Mouse (Mus musculus): ENCODE results near the gene Slc36a2.

Gene Slc36a2

DNA sequence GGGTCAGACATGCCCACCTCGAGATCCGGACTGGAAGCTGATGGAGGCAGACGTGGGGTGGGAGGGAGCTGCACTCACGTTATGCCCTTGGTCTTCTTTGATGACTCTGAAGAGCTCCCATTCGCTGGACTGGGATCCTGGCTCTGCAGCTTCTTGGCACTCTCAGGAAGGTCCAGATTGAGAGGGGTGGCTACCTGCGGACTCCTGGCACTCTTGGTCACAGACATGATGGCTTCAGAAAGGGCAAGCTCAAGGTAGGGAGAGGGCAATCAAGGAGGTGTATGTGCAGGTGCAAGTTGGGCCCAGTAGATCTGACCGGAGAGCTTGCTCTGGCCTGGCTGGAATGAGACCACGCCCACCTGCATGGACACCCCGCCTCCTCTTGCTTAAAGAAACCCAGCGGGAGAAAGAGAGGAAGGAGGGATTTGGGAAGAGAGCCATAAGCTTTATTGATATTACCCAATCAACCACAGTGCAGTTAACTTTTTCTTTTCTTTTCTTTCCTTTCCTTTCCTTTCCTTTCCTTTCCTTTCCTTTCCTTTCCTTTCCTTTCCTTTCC lies at the start of gene Slc36a2:
Gene Slc36a2 (minus strand): TSS at position 345 of the 559 bp plus-strand sequence.
- DNase-seq = peak; percentile 77

DNA sequence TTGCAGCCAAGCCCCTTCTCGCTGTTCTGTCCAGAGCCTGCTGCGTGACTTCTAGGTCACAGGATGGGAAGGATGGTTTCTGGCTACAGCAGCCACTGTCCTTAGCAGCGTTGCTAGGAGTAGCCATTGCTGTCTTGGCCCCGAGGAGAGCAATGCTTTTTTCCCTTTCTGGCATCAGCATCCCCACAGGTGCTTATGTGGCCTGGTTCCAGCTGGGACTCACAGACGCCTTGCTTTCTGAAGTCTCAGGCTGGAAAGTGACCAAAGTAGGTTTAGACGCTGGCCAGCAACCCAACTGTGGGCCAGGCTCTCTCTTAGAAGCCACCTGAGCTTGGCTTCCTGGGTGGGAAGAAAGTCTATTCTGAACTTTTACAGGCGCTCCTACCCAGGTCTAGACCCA lies 49.4 kb upstream of the Slc36a2 start:
- peak; percentile 74 for DNase-seq

DNA sequence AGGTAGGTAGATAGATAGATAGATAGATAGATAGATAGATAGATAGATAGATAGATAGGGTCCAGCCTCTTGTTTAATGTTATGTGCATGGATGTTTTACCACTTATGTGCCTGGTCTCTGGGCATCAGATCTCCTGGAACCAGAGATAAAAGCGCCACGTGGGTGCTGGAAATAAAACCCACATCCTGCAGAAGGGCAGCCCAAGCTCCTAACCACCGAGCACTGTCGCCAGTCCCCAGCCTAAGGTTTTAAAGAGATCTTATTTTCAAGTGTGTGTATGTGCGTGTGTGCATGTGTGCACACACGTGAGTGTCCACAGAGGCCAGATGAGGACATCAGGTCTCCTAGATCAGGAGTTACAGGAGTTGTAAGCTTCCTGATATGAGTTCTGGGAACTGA lies 46.2 kb upstream of the Slc36a2 start:
- no peak for DNase-seq

DNA sequence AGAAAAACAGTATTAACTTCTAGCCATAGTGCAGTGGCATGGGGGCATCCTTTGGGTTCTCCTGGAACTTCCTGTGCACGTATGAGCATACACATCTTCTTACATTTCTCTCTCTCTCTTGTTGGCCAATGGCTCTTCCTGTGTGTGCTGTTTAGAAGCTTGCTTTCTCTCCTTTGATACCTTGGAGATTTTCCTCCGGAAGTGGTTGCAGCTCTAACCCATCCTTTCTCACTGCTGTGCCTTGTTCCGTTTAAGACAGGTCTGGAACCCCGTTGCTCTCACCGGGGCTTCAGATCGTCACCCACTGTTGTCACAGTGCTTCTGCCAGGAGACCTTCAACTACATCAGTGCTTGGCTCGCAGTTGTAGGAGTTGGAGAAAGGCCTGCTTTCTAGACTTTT lies 36.4 kb upstream of the Slc36a2 start:
- no peak for DNase-seq

DNA sequence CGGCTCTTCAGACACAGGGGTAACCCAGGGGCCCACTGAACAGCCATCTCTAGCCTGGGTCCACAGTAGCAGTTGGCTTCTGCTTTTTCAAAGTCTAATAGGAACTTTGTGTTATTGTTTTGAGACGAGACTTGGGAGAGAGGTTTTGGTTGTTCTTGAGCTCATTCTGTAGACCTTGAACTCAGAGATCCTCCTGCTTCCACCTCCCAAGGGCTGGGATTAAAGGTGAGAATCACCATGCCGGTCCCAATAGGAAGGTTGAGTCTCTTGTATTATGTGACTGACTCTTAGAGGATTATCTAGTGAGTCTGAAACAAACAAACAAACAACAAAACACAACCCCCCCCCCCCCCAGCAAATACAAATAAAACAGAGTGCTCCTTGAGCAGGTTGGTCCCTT lies 33.6 kb upstream of the Slc36a2 start:
- DNase-seq = no peak

DNA sequence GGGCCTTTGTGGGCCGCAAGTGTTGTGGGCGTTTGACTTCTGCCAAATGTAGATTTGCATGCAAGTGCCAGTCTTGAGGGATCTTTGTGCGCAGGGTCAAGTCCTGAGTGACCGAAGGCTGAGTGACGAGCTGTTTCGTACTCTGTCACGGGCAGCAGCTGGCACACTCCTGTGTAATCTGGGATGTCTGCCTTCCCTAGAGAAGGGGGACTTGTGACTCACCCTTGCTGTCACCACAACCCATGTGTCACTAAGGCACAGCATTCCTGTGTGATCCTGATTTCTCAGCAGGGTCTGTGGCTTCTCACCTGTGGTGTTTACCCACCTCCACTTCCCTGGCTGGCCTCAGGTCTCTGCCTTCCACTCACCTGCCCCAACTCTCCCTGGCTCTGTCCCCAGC lies 33.0 kb upstream of the Slc36a2 start:
- DNase-seq = no peak

DNA sequence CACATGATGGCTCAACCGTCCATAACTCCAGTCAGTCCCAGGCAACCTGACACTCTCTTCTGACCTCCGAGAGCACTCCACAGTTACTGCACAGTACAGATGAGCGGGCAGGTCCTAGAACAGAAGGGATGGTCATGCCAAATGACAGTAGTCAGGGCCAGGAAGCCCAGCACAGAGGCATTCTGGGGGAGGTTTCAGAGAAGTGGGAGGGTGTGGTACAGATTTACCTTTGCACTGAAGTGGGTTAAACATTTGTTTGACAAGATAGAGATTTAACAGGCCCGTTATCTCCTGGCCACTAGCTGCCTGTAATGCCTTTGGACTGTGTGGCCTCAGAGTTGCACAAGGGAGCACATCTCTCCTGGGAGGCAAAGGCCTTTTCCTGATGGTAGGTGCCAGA lies 32.5 kb upstream of the Slc36a2 start:
- no peak for DNase-seq

DNA sequence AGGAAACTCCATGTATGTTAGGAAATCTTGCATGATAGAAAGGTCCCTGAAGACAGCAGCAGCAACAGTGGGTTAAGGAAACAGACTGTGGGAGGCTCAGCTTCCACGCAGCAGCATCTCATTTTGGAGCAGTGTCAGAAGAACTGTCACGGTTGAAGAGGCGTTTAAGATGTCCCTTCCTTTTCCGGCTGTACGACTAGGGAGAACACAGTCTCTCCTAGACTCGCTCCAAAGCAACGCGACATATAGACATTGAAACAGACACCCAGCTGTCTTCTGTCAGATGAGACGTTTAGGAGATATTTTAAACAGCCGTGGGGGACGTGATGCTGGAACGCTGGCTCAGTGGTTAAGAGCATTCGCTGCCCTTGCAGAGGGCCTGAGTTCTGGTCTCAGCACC lies 32.0 kb upstream of the Slc36a2 start:
- no peak for DNase-seq

DNA sequence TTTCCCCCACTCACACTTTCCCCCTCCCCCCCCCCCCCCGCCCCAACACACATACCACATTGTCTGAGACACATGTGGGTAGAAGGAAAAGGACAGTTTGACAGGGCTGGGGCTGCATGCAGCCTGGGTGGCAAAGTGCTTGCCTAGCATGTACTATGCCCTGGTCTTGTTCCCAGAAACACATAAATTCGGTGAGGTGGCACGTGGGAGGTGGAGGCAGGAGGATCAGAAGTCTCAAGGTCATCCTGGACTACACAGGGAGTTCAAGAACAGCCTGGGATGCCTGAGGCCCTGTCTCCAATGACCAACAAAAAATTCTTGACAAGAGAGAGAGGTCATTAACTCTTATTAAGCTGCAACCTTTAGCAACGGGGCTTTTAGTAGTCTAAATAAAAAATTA lies 31.2 kb upstream of the Slc36a2 start:
- DNase-seq = no peak

DNA sequence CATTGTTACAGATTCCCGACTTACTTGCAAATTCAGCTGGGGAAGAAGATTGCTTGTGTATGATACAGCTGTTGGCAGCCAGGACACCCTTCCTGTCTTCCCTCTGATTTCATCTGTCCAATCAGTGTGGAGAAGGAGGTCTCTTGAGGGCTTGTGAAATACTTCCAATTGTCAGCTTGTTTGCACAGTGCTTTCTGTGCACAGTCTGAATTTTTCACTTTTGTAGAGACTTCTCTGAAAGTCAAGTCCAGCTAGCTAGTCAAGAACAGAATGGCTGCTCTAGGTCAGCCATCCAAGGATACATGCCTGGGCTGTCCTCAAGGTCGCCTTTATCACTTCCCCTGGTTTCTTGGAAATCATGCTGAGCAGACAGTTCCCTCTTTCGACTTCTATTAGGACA lies 30.1 kb upstream of the Slc36a2 start:
- DNase-seq = no peak

DNA sequence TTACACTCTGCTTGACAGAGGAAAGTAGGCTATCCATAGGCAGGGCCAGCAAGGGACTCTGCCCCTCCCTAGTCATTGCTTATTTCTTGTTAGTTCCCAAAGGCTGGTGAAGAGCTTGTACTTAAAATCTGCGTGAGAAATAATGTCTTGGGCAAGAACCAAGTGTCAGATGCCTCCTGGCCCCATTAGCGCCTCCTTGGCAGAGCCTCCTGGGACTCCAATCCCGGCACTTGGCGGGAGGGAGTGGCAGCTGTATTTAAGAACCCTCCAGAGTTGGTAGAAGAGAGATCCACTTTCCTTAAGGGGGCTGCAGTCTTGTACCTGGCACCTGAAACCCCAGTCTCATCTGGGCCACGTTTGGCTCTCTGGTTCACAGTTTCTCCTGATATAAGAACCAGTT lies 29.3 kb upstream of the Slc36a2 start:
- no peak for DNase-seq

DNA sequence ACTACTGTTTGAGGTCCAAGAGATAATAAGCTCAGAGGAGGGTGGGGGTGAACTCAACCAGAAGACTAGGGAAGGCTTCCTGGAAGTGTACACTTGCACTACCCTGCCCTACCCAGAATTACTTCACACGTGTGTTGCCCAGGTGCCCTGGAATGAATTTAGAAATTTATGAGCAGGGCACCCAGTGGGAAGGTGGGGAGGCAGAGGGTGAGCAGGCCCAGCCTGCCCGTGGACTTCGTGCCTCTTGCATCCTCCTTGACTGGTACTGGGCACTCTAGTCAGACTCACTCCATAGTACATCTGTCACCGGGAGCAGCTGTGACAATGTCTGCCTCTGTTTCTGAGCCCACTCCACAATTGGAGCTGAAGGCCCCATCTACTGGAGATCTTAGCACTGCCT lies 28.6 kb upstream of the Slc36a2 start:
- no peak for DNase-seq

DNA sequence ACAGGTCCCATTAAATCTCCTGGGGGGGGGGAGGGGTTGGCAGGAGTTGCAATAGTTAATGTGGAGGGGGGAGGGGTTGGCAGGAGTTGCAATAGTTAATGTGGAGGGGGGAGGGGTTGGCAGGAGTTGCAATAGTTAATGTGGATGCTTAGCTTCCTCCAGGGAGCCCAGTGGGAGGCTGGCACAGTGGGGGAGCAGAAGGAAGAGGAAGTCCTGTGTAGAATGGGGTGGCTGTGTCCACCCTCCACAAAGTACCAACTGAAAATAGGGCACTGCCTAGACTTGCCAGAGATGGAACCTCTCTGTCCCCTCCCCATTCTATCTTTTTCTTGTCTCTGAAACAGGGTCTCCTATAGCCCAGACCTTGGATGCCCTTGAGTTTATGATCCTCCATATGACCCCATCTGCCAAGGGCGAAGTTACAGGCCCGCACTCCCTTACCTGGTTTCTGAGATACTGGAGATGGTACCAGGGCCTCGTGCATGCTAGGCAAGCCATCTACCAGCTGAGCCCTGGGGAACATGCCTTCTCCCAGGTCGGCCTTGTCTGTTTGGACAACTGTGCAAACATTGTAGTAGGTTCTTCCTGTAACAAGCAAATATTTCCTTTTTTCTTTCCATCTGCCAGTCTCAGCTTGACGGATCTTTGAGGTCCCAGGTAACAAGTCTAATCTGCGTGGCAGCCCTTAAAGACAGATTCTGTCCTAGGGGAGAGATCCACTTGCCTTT lies 24.9 kb upstream of the Slc36a2 start:
- DNase-seq = no peak

DNA sequence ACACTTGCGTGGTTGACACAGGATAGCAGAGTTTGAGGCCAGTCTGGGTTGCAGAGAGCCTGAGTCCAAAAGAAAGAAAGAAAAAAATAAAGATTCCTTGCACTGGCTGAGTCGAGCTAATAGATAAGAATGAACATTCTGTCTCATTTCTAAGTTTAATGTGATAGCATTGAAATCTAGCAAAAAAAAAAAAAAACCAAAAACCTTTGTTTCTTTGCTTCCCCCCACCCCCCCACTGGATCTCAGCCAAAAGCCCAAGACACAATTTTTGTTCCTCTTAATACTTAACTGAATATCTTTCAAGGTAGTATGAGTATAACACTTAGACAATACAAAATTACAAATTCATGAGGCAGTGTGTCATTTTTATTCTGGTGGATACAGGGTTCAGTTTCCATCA lies 24.2 kb upstream of the Slc36a2 start:
- no peak for DNase-seq

DNA sequence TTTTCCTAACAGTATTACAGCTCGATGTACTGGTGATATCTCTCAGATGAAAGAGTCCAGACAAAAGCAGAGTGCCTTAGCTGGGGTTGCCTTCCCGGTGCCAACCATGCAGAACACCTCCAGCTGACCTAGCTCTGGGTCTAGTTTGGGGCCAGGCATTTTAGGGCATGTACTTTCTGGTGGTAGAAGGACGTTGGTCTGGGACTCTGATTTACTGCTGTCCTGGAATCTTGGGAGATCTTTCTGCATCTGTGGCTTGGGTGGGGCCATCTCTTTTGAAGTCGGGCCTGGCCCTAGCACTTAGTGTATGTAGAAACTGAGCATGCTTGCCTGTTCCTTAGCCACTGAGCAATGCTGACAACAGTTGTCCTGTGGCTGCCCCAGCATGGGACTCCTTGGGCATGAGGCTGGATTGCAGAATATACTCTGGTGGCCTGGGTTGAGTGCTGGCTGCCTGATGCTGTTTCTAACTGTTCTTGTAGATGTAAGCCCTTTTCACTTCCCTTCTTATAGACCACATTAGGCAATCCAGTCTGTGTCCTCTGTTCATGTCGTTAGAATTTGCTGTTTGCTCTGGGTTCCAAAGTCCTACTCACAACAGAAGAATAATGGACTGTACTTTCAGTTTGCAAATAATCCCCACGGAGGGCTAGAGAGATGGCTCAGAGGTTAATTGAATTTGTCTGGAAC lies 23.3 kb upstream of the Slc36a2 start:
- DNase-seq = no peak

DNA sequence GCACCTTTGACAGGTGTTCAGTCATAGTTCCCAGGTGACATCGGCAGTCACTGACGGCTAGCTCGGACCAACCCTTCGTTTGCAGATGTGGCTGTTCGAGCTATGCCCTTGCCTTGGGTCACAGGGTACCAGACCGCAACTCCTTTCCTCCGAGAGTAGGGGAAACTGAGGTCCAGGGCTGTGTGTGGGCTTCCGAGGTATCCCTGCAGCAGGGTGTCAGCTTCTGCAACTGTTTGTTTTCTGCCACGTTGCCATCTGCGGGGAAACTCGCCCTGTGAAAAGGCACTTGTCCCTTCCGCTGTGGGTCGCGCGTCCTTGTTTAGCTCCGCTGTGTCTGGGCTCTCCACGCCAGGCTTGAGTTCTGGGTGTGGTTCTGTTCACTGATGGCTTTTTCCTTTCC lies 19.7 kb upstream of the Slc36a2 start:
- peak; percentile 30 for DNase-seq

DNA sequence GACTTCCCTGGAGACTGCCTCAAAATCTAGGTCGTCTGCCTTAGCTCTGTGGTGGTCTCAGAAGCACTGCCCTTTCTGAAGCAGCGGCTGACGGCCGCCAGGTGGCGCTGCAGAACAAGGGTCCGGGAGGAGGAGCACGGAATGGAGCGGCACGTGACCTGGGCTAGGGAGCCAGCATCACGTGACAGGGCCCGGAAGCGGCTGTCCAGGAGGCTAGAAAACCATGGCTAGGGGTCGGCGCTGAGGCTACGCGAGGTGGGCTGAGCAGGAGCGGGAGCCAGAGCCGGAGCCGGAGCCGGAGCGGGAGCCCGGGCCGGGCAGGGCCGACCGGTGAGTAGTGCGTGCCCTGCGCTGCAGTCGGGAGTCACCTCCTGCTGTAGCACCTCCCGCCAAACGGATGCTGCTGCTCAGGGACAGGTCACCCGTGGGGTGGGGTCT lies 19.3 kb upstream of the Slc36a2 start, which contains the start of gene Slc36a1:
Gene Slc36a1 (plus strand): TSS at position 192 of the 438 bp plus-strand sequence.
- DNase-seq = peak; percentile 94

DNA sequence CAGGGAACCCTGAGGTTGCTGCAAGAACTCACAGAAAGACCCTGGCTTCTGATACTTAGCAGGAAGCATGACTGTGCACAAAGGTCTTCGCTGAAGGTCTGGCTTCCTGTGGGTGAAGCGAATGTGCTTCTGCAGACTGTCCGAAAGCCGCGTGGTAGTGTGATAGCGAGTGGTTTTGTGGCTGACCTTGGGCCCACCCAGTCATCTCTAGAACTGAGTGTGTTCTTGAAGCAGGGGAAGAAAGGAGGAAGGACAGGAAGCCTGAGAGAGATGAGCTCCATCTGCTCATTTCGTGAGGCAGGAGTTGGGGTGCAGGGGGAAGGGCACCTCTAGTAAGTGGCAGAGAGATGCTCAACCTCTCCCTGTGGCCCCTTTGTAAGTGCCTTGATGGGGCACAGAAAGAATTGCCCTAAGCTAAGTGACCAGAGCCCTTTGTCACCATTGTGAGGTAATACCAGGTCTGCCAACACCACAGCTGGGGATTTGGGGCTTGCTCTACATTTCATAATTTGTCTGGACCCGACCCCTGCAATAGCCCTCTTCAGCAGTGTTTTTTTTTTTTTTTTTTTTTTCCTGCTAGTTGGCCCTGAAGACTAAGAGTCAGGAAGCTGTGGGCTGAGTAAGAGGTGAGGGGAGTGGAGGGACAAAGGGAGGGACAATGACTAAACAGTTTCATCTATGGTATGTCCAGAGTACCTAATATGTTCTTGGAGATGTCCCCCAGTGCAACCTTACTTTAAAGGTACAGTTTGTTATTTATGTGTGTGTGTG lies 13.0 kb upstream of the Slc36a2 start:
- no peak for DNase-seq

DNA sequence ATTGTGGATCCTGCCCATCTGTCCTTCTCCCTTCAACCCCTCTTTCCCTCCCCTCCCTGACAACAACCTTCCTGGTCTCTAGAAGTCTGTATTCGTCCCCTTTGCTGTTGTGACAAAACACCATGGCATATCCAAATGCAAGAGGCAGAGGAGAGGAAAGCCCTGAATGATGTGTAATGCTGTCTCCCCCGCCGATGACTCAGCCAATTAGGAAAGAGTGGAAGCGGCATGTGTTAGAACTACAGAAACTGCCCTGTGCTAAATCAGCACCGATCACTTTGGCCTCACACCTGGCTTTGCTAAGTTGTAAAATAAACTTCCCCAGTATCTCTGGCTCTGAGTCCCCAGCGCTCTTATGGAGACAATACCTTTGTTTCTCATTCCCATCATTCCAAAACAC lies 12.2 kb upstream of the Slc36a2 start:
- DNase-seq = no peak

DNA sequence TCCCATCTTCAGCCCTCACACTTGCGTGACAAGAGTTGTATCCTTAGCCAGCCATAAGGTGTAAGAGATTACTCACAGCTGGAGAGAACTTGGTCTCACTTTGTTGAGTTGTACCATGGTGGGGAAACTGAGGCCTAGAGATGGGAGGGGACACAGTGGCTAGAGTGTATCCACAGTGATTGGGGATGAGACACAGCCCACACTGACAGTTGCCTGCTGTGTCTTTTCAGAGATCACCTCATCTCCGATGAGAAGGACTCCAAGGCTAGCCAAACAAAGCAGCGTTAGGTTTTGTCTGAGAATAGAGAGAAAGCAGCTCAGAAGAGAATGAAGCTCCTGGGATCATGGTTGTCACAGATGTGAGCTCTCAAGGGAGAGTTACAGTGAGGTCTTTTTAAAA lies 5.3 kb upstream of the Slc36a2 start:
- no peak for DNase-seq

DNA sequence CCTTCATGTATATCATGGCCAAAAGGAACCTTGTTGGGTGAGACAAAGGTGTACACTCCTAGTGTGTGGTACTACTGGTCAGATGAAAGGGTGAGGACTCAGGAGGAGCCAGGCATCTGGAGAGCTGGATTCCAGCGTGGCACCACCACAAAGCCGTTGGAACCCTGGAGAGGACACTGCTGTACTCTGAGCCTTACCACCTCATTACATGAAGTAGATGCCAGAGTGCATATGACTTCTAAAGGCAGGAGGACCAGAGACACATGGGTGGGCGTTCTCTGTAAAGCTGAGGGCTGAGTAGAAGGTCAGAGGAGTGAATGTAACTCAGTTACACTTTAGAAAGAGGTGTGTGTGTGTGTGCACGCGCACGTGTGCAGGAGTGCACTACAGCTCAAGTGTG lies 2.9 kb upstream of the Slc36a2 start:
- no peak for DNase-seq

DNA sequence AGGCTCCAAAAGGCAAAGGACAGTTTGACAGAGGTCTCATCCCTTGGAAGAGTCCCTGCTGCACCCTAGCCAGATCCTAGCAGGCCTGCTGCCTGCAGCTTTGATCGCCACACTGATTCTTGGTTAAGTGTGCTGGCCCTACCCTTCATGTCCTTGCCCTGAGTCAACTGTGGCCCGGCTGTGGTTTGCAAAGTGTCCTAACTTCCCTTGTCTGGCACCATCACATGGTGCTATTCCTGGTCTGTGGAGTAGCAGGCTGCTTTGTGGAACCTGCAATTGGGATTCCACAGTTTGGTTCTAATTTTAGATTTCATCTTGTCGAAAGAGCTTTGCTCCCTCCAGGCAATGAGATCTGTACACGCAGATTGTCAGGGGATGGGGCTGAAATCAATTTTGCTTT lies 2.4 kb upstream of the Slc36a2 start:
- no peak for DNase-seq

DNA sequence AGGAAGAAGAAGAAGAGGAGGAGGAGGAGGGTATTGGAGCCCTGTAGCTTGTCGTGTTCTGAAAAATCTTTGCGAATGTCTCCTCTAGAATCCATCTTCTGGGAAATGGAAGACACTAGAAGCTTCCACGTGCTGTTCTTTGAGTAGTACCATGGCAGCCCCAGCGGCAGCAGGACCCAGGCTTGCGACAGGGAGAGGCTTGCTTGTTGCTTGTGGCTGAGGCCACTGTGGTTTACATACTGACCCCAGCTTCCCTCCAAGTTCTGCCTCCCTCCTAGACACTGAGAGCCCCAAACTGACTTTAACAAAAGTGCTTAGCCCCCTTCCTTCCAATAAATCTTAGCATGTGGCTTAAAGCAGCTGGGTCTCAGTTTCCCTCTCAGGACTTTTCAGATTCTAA lies 631 bp downstream of the Slc36a2 start:
- no peak for DNase-seq

DNA sequence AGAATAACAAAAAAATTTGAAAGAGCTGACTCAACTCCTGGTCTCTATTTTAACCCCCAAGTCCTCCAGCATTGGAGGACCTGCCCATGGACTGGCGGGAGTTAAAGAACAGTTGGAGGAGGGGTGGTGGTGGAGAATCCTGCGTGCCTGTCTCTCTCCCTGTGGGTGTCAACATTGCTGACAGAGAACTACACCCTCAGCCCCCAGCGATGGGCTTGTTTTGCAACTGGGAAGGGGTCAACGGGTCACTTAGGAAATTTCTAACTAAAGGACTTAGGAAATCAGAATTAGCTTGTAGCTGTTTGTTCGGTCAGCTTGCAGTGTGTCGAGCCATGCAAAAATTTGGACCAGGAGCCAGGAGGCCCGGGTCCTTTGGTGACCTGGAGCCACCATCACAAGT lies 1.8 kb downstream of the Slc36a2 start:
- DNase-seq = no peak
